Mouse (Mus musculus) CD4-positive helper T cell, adult 2 months (primary cell): ENCODE measurements around the gene Ccnb2.

Source experiments
- DNase-seq: peaks from one replicate; pipeline ENCODE4 v3.0.0-alpha.2; 2012; ENCODE audit warnings: low read depth, missing footprints, low spot score

The Ccnb2 gene

DNA sequence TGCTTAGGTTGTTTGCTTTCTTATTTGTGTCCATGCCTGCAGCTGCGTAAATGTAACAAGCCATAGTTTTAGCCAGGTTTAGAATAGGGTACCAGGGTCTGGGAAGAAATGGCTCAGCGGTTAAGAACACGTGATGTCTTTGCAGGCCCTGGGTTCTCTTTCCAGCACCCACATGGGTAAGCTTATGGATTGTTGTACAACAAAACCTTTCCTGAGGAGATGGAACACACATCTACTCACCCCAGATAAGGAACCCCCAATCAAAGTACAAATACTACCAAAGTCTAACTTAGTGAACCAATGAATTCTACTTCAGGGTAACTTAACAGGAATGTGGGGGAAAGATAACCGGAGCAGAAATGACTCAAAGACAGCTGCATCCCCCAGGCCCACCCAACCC lies 36.9 kb downstream of the Ccnb2 start:
- no peak for DNase-seq

GRCm38 (mm10) chr9:70383750-70384149 lies 37.6 kb downstream of the Ccnb2 start:
- DNase-seq: no peak

- no peak for DNase-seq
Observed at GRCm38 (mm10) chr9:70382091-70382490, 39.3 kb downstream of the Ccnb2 start.

DNA sequence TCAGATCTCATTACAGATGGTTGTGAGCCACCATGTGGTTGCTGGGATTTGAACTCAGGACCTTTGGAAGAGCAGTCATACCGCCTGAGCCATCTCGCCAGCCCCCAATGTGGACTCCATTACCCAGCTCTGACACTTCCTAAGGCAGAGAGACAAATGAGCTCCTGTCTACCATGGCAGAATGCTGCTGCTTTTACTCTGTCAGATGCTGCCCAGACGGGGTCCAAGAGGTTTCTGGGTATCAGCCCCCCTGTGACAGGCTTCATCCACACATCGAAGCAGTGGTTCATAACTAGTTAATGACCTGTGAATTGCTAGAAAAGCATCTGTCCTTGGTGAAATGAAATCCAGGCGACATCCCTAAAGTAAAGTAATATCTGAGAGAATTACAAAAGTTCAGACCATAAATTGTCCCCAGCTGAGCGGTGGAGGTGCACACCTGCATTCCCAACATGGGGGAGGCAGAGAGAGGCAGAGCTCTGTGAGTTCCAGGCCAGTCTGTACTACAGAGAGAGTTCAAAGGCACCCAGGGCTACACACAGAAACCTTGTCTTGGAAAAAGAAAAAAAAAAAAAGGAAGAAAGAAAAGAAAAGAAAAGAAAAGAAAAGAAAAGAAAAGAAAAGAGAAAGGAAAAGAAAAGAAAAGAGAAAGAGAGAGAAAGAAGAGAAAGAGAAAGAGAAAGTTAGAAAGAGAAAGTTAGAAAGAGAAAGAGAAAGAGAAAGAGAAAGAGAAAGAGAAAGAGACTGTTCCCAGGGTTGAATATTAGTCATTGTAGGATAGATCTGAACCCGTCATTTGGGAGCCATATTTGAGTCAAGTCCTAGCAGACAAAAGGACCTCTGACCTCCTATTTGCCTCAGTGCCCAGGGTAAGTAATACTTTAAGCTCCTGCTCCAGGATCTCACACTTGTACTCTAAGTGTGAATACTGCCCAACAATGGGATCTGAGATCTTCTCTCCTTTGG lies 41.6 kb downstream of the Ccnb2 start:
- peak; percentile 16 for DNase-seq

GRCm38 (mm10) chr9:70371638-70372037 lies 49.7 kb downstream of the Ccnb2 start:
- no peak for DNase-seq

- DNase-seq: no peak
Observed at GRCm38 (mm10) chr9:70366898-70367297, 54.4 kb downstream of the Ccnb2 start.

DNA sequence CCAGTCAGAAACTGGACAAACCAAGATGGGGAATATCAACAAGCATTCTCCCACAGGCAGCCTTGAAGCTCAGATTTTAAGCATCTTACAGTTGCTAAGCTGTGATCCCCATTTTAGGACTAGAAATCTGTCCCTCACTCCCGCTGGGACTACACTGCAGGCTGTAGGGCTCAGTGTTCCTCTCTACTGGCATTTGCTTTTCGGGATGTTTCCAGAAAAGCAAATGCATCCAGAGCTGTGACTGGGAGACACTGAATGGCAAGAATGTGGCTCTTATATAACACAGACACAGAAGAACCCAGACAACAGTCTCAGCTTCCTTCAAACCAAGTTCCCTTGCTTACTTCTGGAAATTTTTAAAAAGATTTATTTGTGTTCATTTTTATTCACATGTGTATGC lies 55.4 kb downstream of the Ccnb2 start:
- DNase-seq: no peak

- no peak for DNase-seq
Observed at GRCm38 (mm10) chr9:70364741-70365140, 56.6 kb downstream of the Ccnb2 start.

DNA sequence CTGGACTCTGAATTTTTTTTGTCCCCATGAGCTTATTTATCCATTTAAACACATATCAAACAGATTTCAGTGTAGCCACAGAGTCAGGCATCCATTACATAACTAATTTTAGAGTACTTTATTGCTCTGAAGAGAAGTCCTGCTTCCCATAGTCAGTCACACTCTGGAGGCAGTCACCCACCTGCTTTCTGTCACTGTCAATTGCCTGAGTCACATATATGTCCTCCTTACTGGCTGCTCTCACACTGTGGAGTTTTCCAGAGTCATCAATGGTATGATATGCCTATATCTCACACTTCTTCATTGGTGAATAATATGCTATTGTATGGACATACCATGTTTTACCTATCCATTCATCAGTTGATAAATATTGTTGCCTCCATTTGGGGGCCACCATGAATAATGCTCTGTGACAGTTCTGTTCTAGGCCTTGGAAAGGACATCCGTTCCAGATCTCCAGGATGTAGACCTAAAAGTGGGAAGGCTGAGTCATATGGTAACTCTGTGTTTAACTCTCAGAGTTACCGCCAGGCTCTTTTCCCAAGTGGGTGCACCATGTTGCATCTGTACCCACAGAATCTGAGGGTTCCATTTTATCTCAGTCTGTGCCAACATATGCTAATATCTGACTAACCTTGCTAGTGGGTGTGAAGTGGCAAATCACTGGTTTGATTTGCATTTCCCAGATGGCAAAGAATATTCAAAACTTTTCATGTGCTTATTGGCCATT lies 61.8 kb downstream of the Ccnb2 start:
- DNase-seq: no peak
